Mouse (Mus musculus): ENCODE measurements at regions not wholly inside any gene's neighbourhood (a gene's known extent, or its start where the extent isn't known, plus 50 kb on each side); places are given as distances from the start of the nearest gene placed in this dataset.

GRCm38 (mm10) chr11:111715401-111715800, 649.4 kb downstream of the Kcnj2 start:
- DNase-seq (ENCODE audit: low spot score): no peak

GRCm38 (mm10) chr11:111722276-111722675, 656.3 kb downstream of the Kcnj2 start:
- no peak for DNase-seq (ENCODE audit: low spot score)

GRCm38 (mm10) chr11:111728148-111728547, 662.2 kb downstream of the Kcnj2 start:
- DNase-seq (ENCODE audit: low spot score): no peak

GRCm38 (mm10) chr11:111732096-111732495, 666.1 kb downstream of the Kcnj2 start:
- DNase-seq (ENCODE audit: low spot score): peak; percentile 17

- no peak for DNase-seq (ENCODE audit: low spot score)
These were observed 669.5 kb downstream of the Kcnj2 start for GRCm38 (mm10) chr11:111735446-111735845.

- no peak for DNase-seq (ENCODE audit: low spot score)
These were observed 670.0 kb downstream of the Kcnj2 start for GRCm38 (mm10) chr11:111735961-111736360.

- peak; percentile 21 for DNase-seq (ENCODE audit: low spot score)
These were observed 677.4 kb downstream of the Kcnj2 start for GRCm38 (mm10) chr11:111743356-111743755.

GRCm38 (mm10) chr11:111747262-111747946, 681.4 kb downstream of the Kcnj2 start:
- no peak for DNase-seq (ENCODE audit: low spot score)

- DNase-seq (ENCODE audit: low spot score): no peak
These were observed 682.0 kb downstream of the Kcnj2 start for GRCm38 (mm10) chr11:111747947-111748322.

GRCm38 (mm10) chr11:111748496-111748895, 682.5 kb downstream of the Kcnj2 start:
- DNase-seq (ENCODE audit: low spot score): no peak

- DNase-seq (ENCODE audit: low spot score): no peak
These were observed 688.8 kb downstream of the Kcnj2 start for GRCm38 (mm10) chr11:111754735-111755134.

- no peak for DNase-seq (ENCODE audit: low spot score)
These were observed 697.1 kb downstream of the Kcnj2 start for GRCm38 (mm10) chr11:111763081-111763480.

- DNase-seq (ENCODE audit: low spot score): peak; percentile 16
These were observed 700.5 kb downstream of the Kcnj2 start for GRCm38 (mm10) chr11:111766371-111767011.

- no peak for DNase-seq (ENCODE audit: low spot score)
These were observed 701.0 kb downstream of the Kcnj2 start for GRCm38 (mm10) chr11:111767012-111767392.

- DNase-seq (ENCODE audit: low spot score): no peak
These were observed 708.2 kb downstream of the Kcnj2 start for GRCm38 (mm10) chr11:111774108-111774679.

- no peak for DNase-seq (ENCODE audit: low spot score)
These were observed 715.4 kb downstream of the Kcnj2 start for GRCm38 (mm10) chr11:111781321-111781720.

- DNase-seq (ENCODE audit: low spot score): no peak
These were observed 725.4 kb downstream of the Kcnj2 start for GRCm38 (mm10) chr11:111791267-111791926.

- no peak for DNase-seq (ENCODE audit: low spot score)
These were observed 735.1 kb downstream of the Kcnj2 start for GRCm38 (mm10) chr11:111801033-111801432.

- DNase-seq (ENCODE audit: low spot score): no peak
These were observed 750.3 kb downstream of the Kcnj2 start for GRCm38 (mm10) chr11:111816176-111816775.

- peak; percentile 42 for DNase-seq (ENCODE audit: low spot score)
These were observed 752.2 kb downstream of the Kcnj2 start for GRCm38 (mm10) chr11:111818124-111818523.

GRCm38 (mm10) chr11:111820356-111820755, 754.4 kb downstream of the Kcnj2 start:
- no peak for DNase-seq (ENCODE audit: low spot score)

GRCm38 (mm10) chr11:111828455-111828854, 762.5 kb downstream of the Kcnj2 start:
- no peak for DNase-seq (ENCODE audit: low spot score)
